Comparison of ENCODE assay signal across 21 mouse cellular contexts in genomic region chr3:63726667-63727342, GRCm38 (mm10).
DNase-seq lines count a peak whose midpoint lies in the region; ATAC-seq and TF ChIP-seq lines count a peak whose summit lies in the region.
"Had no signal": no experiment of that assay in that cellular context is flagged by ENCODE, and none has a peak within 500 bp of the region (broad histone marks: within the 10 kb centered on the region; RNA-seq: fewer than 3 reads in every experiment).

No protein-coding gene starts in this region.

- no peaks in the 10 kb centered on the region for H3K27me3 ChIP-seq in neural tube, embryonic 13.5 days
- H3K27me3 ChIP-seq in hindbrain, postnatal 0 days (ENCODE audit: insufficient read depth, low read length): no peaks in the 10 kb centered on the region
- H3K27me3 ChIP-seq in midbrain, embryonic 16.5 days (ENCODE audit: control insufficient read depth, insufficient read depth, low read depth, low read length): no peaks in the 10 kb centered on the region
- H3K27me3 ChIP-seq: heart, embryonic 13.5 days; intestine, embryonic 15.5 days; kidney, embryonic 15.5 days; megakaryocyte, embryonic 14.5 days had no signal

- no peak for DNase-seq in neural tube, embryonic 10.5 days (ENCODE audit: extremely low spot score, low spot score)
- no peak for DNase-seq in hindbrain, postnatal 0 days (ENCODE audit: low spot score)
- DNase-seq in urinary bladder, postnatal 4 days (ENCODE audit: low spot score in 2 of 2): no peak
- DNase-seq in layer of hippocampus, adult 8-10 months (ENCODE audit: low spot score in 2 of 2): no peak
- DNase-seq in adrenal gland, postnatal 14 days: no peak
- DNase-seq: B cell, adult 2 months; cerebellum, adult 9-10 months; heart, postnatal 36 days; kidney, postnatal 4 days; lung, adult 18-20 months; right cerebral cortex, adult 18-20 months; thymus, adult 18-20 months; thymus, postnatal 4 days had no signal

- no peak for ATAC-seq in neural tube, embryonic 13.5 days (ENCODE audit: low read depth)
- peak; percentile 19; the same call in 1 of the 2 replicates for ATAC-seq in hindbrain, postnatal 0 days
- peak; percentile 67 for ATAC-seq in midbrain, embryonic 16.5 days
- ATAC-seq: intestine, embryonic 15.5 days had no signal

- WGBS in neural tube, embryonic 13.5 days: 64% methylated on average over 4 of the region's 4 CpGs
- 63% methylated on average over 4 of the region's 4 CpGs for WGBS in hindbrain, postnatal 0 days
- WGBS in midbrain, embryonic 16.5 days: 48% methylated on average over 4 of the region's 4 CpGs

- H3K4me3 ChIP-seq in neural tube, embryonic 13.5 days: no peak overlapping the region
- H3K4me3 ChIP-seq in hindbrain, postnatal 0 days (ENCODE audit: low read length): no peak overlapping the region
- no peak overlapping the region for H3K4me3 ChIP-seq in midbrain, embryonic 16.5 days (ENCODE audit: low read depth, low read length)
- H3K4me3 ChIP-seq: heart, embryonic 13.5 days; intestine, embryonic 15.5 days; kidney, embryonic 15.5 days; megakaryocyte, embryonic 14.5 days; myocyte had no signal

- no peak for TF ChIP-seq CTCF in hindbrain, postnatal 0 days (IDR thresholded peaks at IDR 0.05; ENCODE audit: low read depth)

- no peak overlapping the region for H3K9ac ChIP-seq in neural tube, embryonic 13.5 days
- H3K9ac ChIP-seq in hindbrain, postnatal 0 days (replicated peaks; ENCODE audit: low read length): no peak overlapping the region
- H3K9ac ChIP-seq in midbrain, embryonic 16.5 days (ENCODE audit: low read depth, low read length): no peak overlapping the region
- H3K9ac ChIP-seq: heart, embryonic 13.5 days; intestine, embryonic 15.5 days; kidney, embryonic 15.5 days had no signal

- peaks cover 3% of the 10 kb centered on the region for H3K4me1 ChIP-seq in neural tube, embryonic 13.5 days (replicated peaks)
- peaks cover 6% of the 10 kb centered on the region; the same call in 1 of the 2 replicates for H3K4me1 ChIP-seq in hindbrain, postnatal 0 days (ENCODE audit: insufficient read depth, low read length)
- H3K4me1 ChIP-seq in midbrain, embryonic 16.5 days (ENCODE audit: control insufficient read depth, insufficient read depth, low read length): peaks cover 12% of the 10 kb centered on the region
- H3K4me1 ChIP-seq: heart, embryonic 13.5 days; intestine, embryonic 15.5 days; kidney, embryonic 15.5 days; megakaryocyte, embryonic 14.5 days had no signal

- H3K4me2 ChIP-seq in neural tube, embryonic 13.5 days: no peak overlapping the region
- H3K4me2 ChIP-seq in hindbrain, postnatal 0 days (ENCODE audit: low read depth, low read length): no peak overlapping the region
- no peak overlapping the region for H3K4me2 ChIP-seq in midbrain, embryonic 16.5 days (ENCODE audit: low read length)
- H3K4me2 ChIP-seq: heart, embryonic 13.5 days; intestine, embryonic 15.5 days; kidney, embryonic 15.5 days; liver, embryonic 11.5 days had no signal

- H3K9me3 ChIP-seq in neural tube, embryonic 13.5 days: no peaks in the 10 kb centered on the region
- H3K9me3 ChIP-seq in hindbrain, postnatal 0 days (ENCODE audit: low read length): no peaks in the 10 kb centered on the region
- H3K9me3 ChIP-seq in midbrain, embryonic 16.5 days (replicated peaks; ENCODE audit: control insufficient read depth, low read length, poor library complexity, severe bottlenecking): no peaks in the 10 kb centered on the region
- H3K9me3 ChIP-seq: heart, embryonic 13.5 days; intestine, embryonic 15.5 days; kidney, embryonic 15.5 days; megakaryocyte, embryonic 14.5 days had no signal

- H3K27ac ChIP-seq in neural tube, embryonic 13.5 days (replicated peaks): peak overlapping the region; percentile 62
- H3K27ac ChIP-seq in hindbrain, postnatal 0 days: peak overlapping the region; percentile 26; the same call in 1 of the 2 replicates
- H3K27ac ChIP-seq in midbrain, embryonic 16.5 days (ENCODE audit: low read length): peak overlapping the region; percentile 67
- H3K27ac ChIP-seq: heart, embryonic 13.5 days; intestine, embryonic 15.5 days; kidney, embryonic 15.5 days had no signal

- no peaks in the 10 kb centered on the region for H3K36me3 ChIP-seq in neural tube, embryonic 13.5 days
- H3K36me3 ChIP-seq in hindbrain, postnatal 0 days (ENCODE audit: insufficient read depth, low read length): no peaks in the 10 kb centered on the region
- H3K36me3 ChIP-seq in midbrain, embryonic 16.5 days (ENCODE audit: control insufficient read depth, insufficient read depth, low read length): no peaks in the 10 kb centered on the region
- H3K36me3 ChIP-seq: heart, embryonic 13.5 days; intestine, embryonic 15.5 days; kidney, embryonic 15.5 days had no signal
